21 mouse cellular contexts compared by ENCODE assay signal in the genomic region with DNA sequence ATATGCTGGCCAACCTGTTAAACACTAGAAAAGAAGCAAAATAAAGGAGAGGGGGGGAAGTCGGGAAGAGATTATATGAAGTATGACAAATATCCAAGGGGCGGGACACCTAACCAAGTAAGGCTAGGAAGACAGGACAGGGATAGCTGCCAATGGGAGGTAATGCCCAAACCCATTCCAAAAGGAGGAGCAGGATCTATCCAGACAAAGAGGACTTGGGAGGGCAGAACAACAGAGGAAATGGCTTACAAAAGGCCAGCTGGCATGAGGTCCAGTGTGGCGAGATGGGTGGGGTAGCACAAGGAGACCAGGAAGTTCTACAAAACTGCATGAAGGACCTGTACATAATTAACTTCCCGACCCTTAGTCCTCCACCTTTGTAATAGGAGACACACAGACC. TPM values are rescaled to one million over a fixed set of nuclear protein-coding genes. Genes with fewer than 3 reads are reported as not detected.
DNase-seq lines count a peak whose midpoint lies in the region; ATAC-seq and TF ChIP-seq lines count a peak whose summit lies in the region.
"Had no signal": no experiment of that assay in that cellular context is flagged by ENCODE, and none has a peak within 500 bp of the region (broad histone marks: within the 10 kb centered on the region; RNA-seq: fewer than 3 reads in every experiment).

No protein-coding gene starts in this region.

- no peak overlapping the region; the same call in 1 of the 2 replicates for H3K27ac ChIP-seq in kidney, embryonic 16.5 days (ENCODE audit: low read length)
- H3K27ac ChIP-seq in lung, postnatal 0 days (ENCODE audit: low read length) = no peak overlapping the region
- H3K27ac ChIP-seq: embryonic facial prominence, embryonic 13.5 days; forebrain, embryonic 12.5 days; heart, adult 2 months; heart, embryonic 15.5 days; hindbrain, embryonic 10.5 days; hindbrain, embryonic 14.5 days had no signal

- no peak overlapping the region for H3K9ac ChIP-seq in kidney, embryonic 16.5 days (replicated peaks; ENCODE audit: low read length)
- H3K9ac ChIP-seq in lung, postnatal 0 days (replicated peaks; ENCODE audit: low read depth) = no peak overlapping the region
- H3K9ac ChIP-seq: embryonic facial prominence, embryonic 13.5 days; forebrain, embryonic 12.5 days; heart, embryonic 15.5 days; hindbrain, embryonic 14.5 days had no signal

- intact Hi-C loops in left cerebral cortex, postnatal 36 days (cut with DNase I) = no loop called here

- peaks cover 32% of the 10 kb centered on the region for H3K4me1 ChIP-seq in kidney, embryonic 16.5 days (ENCODE audit: insufficient read depth, low read length)
- H3K4me1 ChIP-seq in lung, postnatal 0 days (ENCODE audit: insufficient read depth, low read depth, low read length) = 0 out of 2 replicates have a peak, but pooled peaks cover 5% of the 10 kb centered on the region

- no peaks in the 10 kb centered on the region for H3K27me3 ChIP-seq in kidney, embryonic 16.5 days (ENCODE audit: insufficient read depth, low read length)
- H3K27me3 ChIP-seq in lung, postnatal 0 days (replicated peaks; ENCODE audit: insufficient read depth, low read length) = no peaks in the 10 kb centered on the region
- H3K27me3 ChIP-seq: CH12.LX; embryonic facial prominence, embryonic 13.5 days; forebrain, embryonic 12.5 days; heart, embryonic 15.5 days had no signal

- WGBS in kidney, embryonic 16.5 days = 55% methylated on average over 4 of the region's 4 CpGs
- WGBS in lung, postnatal 0 days = 46% methylated on average over 4 of the region's 4 CpGs

- H3K36me3 ChIP-seq in kidney, embryonic 16.5 days (ENCODE audit: insufficient read depth, low read length) = no peaks in the 10 kb centered on the region
- H3K36me3 ChIP-seq in lung, postnatal 0 days (ENCODE audit: insufficient read depth, low read length) = no peaks in the 10 kb centered on the region
- H3K36me3 ChIP-seq: embryonic facial prominence, embryonic 13.5 days; forebrain, embryonic 12.5 days; G1E; heart, embryonic 15.5 days; hindbrain, embryonic 10.5 days had no signal

- no peak overlapping the region for H3K4me2 ChIP-seq in kidney, embryonic 16.5 days (replicated peaks; ENCODE audit: low read depth, low read length)
- no peak overlapping the region for H3K4me2 ChIP-seq in lung, postnatal 0 days (replicated peaks; ENCODE audit: low read depth, low read length)
- H3K4me2 ChIP-seq: embryonic facial prominence, embryonic 13.5 days; forebrain, embryonic 12.5 days; heart, embryonic 11.5 days; heart, embryonic 15.5 days; hindbrain, embryonic 14.5 days had no signal

- peak; percentile 52 for DNase-seq in kidney, adult 9 months
- peak; percentile 36 for DNase-seq in lung, postnatal 0 days (ENCODE audit: low spot score)
- no peak for DNase-seq in lung, postnatal 4 days
- peak; percentile 54 for DNase-seq in lung, postnatal 25 days (ENCODE audit: low spot score)
- DNase-seq in left cerebral cortex, postnatal 36 days (ENCODE audit: low spot score in 2 of 2) = no peak
- DNase-seq: adrenal gland, postnatal 14 days; cerebellum, adult 18-20 months; cerebellum, adult 9-11 months; cerebellum, postnatal 36 days; gastrocnemius, postnatal 10 days; heart, adult 2 months had no signal

- H3K4me3 ChIP-seq in kidney, embryonic 16.5 days (ENCODE audit: low read length) = no peak overlapping the region
- H3K4me3 ChIP-seq in lung, postnatal 0 days (ENCODE audit: low read depth, low read length) = no peak overlapping the region
- H3K4me3 ChIP-seq: embryonic facial prominence, embryonic 13.5 days; forebrain, embryonic 12.5 days; heart, adult 2 months; heart, embryonic 15.5 days; hindbrain, embryonic 10.5 days had no signal

- ATAC-seq in kidney, embryonic 16.5 days (ENCODE audit: low FRiP score, low TSS enrichment) = no peak
- peak; percentile 46 for ATAC-seq in lung, postnatal 0 days
- ATAC-seq: forebrain, embryonic 16.5 days had no signal

- TF ChIP-seq CTCF in lung, postnatal 0 days (IDR thresholded peaks at IDR 0.05) = no peak

- no peak for TF ChIP-seq EP300 in lung, postnatal 0 days (IDR thresholded peaks at IDR 0.05)

- no peaks in the 10 kb centered on the region for H3K9me3 ChIP-seq in kidney, embryonic 16.5 days (ENCODE audit: low read length)
- no peaks in the 10 kb centered on the region for H3K9me3 ChIP-seq in lung, postnatal 0 days (ENCODE audit: low read length)
- H3K9me3 ChIP-seq: embryonic facial prominence, embryonic 13.5 days; forebrain, embryonic 12.5 days; G1E; heart, embryonic 15.5 days; hindbrain, embryonic 10.5 days had no signal

RNA-seq across cellular contexts. Expression of a gene that starts 34.8 kb away (rescaled TPM):
- 24.6 and 27.2 TPM in 2 replicates for polyA plus RNA-seq in kidney, embryonic 16.5 days (2015; fragmentation: Nextera tagmentation; extraction: Ambion mirVana)
- polyA plus RNA-seq in lung, postnatal 0 days (2015; fragmentation: Nextera tagmentation; extraction: Ambion mirVana) = 18.1 and 22.0 TPM in 2 replicates
- 10 to 100 TPM; 22.9 to 23.8 TPM for total RNA-seq in left cerebral cortex, postnatal 36 days (2021)
- polyA plus RNA-seq: G1E had no signal

Comparison
In these comparisons a context has a peak if more than half of its experiments do, and no peak if none do; other contexts are left out.
1. DNase-seq: peak in kidney, adult 9 months (single experiment), lung, postnatal 0 days (single experiment) and lung, postnatal 25 days (single experiment); none in lung, postnatal 4 days (0 of 2) and left cerebral cortex, postnatal 36 days (0 of 2).